Mouse (Mus musculus) activated CD4-positive, CD25-positive, alpha-beta regulatory T cell, adult 4 months (primary cell): ENCODE measurements around the gene E030018B13Rik. TPM values are rescaled to one million over a fixed set of nuclear protein-coding genes. Genes with fewer than 3 reads are reported as not detected.

Experiments
- ATAC-seq: one replicate; pipeline ENCODE4 v1.8.0; 2017
- polyA plus RNA-seq, 2 experiments: library from polyadenylated mRNA; unstranded; fragments of 100-300 nt; shearing (Covaris generic); gene quantifications; one replicate each; pipeline ENCODE4 v1.2.1; 2017

E030018B13Rik gene
- polyA plus RNA-seq, 2 experiments from 2014 or later: 0.56 TPM; not detected in 1

DNA sequence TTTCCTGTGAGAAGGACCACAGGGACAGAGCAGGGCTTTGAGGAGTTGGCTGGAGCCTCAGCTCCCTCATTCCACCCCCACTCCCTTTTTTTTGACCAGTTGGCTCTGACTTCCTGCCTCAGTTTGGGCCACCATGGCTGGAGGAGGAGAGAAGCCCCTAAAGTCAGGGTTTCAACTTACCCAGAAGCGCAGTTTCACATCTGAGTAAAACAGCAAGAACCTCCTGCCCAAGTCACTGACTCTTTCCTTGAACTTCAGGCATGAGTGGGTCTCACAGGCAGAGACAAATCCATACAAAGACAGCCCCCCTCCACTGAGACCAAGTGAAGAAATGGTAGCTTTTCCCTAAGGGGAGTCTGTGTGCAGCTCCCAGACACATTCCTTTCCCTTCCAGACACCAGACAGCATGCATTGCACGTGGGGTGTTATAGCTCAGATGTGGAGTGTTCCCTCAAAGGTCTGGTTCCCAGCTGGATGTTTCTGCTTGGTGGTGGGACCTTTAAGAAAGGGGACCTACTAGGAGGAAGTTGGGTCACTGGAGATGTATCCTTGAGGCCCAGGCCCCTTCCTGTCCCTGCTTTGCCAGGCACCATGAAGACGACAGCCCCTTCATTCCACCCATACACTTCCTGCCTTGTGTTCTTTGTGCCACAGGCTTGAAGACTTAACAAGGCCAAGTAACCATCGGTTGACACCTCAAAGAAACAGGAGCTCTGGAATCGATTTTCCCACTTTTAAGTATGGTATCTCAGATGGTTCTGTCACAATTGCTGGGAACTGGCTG is 49.2 kb downstream of the E030018B13Rik start:
- peak; percentile 48 for ATAC-seq

DNA sequence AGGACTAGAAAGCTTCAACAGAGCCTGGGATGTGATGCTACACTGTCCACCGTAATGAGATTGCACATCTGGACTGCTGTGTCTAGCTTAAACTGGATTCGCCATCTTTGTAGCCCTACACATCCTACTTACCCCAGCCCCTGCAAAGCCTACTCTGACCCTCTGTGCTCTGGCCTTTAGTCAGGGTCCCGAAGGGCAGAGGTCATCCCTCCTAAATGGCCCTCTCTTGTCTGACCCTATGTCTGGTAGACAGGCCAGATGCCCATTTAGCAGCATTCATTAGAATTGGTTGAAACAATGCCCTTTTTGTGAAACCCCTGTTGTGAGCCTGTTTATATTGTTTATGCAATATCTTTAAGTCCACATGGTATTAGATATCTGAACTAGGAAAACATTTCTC is 53.3 kb downstream of the E030018B13Rik start:
- no peak for ATAC-seq

Other genes starting within 250 kb of the E030018B13Rik start
- gene Klf13, start 22.1 kb downstream of the E030018B13Rik start, polyA plus RNA-seq: 100 to 1,000 TPM; 153 to 178 TPM
- gene Trpm1, start 237.0 kb downstream of the E030018B13Rik start, polyA plus RNA-seq: 1 to 10 TPM; 4.6 to 7.4 TPM